Mouse (Mus musculus) CD8-positive naive resting alpha-beta T cell, adult 57 days (primary cell): ENCODE measurements around the gene 4933427I04Rik. TPM values are rescaled to one million over a fixed set of nuclear protein-coding genes. Genes with fewer than 3 reads are reported as not detected.

Experiments used
- total RNA-seq: library from RNA; stranded (reverse); gene quantifications from one replicate; pipeline ENCODE4 v1.2.4, GENCODE M21; 2023

4933427I04Rik gene
- total RNA-seq, result not detected

DNA sequence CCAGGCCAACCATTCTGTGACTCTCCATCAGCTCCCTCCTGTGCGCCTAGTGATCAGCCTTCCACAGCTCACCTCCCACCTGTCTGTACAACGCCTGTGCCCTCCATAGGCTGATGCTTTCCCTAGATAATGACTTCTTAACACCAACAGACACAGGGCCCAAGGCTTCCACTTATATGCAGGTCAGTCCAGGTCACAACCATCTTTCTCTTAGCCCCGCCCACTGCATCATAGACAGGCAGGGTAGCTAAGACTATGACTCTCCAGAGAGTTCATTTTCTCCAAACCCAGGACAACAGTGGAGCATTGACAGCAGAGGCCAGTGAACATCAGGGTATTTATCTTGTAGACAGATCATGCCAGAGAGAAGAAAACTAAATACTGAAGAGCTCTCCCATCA, at the start of gene 4933427I04Rik:
Gene 4933427I04Rik, plus strand, starts transcription at position 301 of the 400 bp plus-strand sequence.

GRCm38 (mm10) chr4:123904333-123905125, 45.0 kb downstream of the 4933427I04Rik start, which contains the start of gene Mycbp:
TSS of gene Mycbp (plus strand) at chr4:123904832.

Other genes starting within 250 kb of the 4933427I04Rik start
- gene Macf1, start 175.3 kb upstream of the 4933427I04Rik start, total RNA-seq, result 640 TPM
- 27.8 TPM for gene Ndufs5, start 141.5 kb upstream of the 4933427I04Rik start, total RNA-seq
- gene Akirin1, start 109.3 kb upstream of the 4933427I04Rik start, total RNA-seq, result 43.9 TPM
- gene Rhbdl2, start 71.8 kb upstream of the 4933427I04Rik start, total RNA-seq, result not detected
- gene Mycbp, start 45.2 kb downstream of the 4933427I04Rik start, total RNA-seq, result 3.7 TPM
- 37.1 TPM for gene Rragc, start 57.8 kb downstream of the 4933427I04Rik start, total RNA-seq
- not detected for gene 4930535I16Rik, start 58.3 kb downstream of the 4933427I04Rik start, total RNA-seq